Mouse (Mus musculus): ENCODE results near the gene Ltbp2. TPM values are rescaled to one million over a fixed set of nuclear protein-coding genes. Genes with fewer than 3 reads are reported as not detected.

Gene Ltbp2
- total RNA-seq, 2 experiments from 2014 or later: 0.32 to 0.60 TPM

Other genes starting within 250 kb of the Ltbp2 start
- gene Vrtn, start 235.5 kb downstream of the Ltbp2 start, total RNA-seq (2021): under 1 TPM in 1 of 2 experiments, not detected in 1; 0.11 TPM
- gene Syndig1l, start 177.7 kb downstream of the Ltbp2 start, total RNA-seq (2021): 10 to 100 TPM; 12.1 to 41.8 TPM
- gene Npc2, start 103.4 kb downstream of the Ltbp2 start, total RNA-seq (2021): 10 to 100 TPM; 27.3 to 32.2 TPM
- 10 to 100 TPM; 51.5 to 61.1 TPM for gene Isca2, start 103.3 kb downstream of the Ltbp2 start, total RNA-seq (2021)
- 10 to 100 TPM; 28.6 to 38.3 TPM for gene Fcf1, start 94.4 kb upstream of the Ltbp2 start, total RNA-seq (2021)
- 100 to 1,000 TPM; 101 to 120 TPM for gene Arel1, start 94.4 kb upstream of the Ltbp2 start, total RNA-seq (2021)
- 100 to 1,000 TPM; 111 to 126 TPM for gene Ylpm1, start 119.8 kb upstream of the Ltbp2 start, total RNA-seq (2021)
- gene Prox2, start 234.2 kb upstream of the Ltbp2 start, total RNA-seq (2021): 1 to 10 TPM; 1.3 to 1.4 TPM
- gene Dlst, start 234.3 kb upstream of the Ltbp2 start, total RNA-seq (2021): 100 to 1,000 TPM; 157 TPM